Mouse (Mus musculus) induced T-regulatory cell, adult 2 months (primary cell): ENCODE measurements around the gene Bcl6b.
A peak's percentile ranks its signal among the peaks of the same experiment; 100 is the strongest.

ENCODE experiments used
- DNase-seq: peaks from one replicate; pipeline ENCODE4 v3.0.0-alpha.2; 2012; ENCODE audit warnings: low read depth

The Bcl6b gene

GRCm38 (mm10) chr11:70212896-70213295 lies 16.7 kb downstream of the Bcl6b start:
- DNase-seq: peak; percentile 78

- no peak for DNase-seq
Observed at GRCm38 (mm10) chr11:70212423-70212822, 17.2 kb downstream of the Bcl6b start, which contains the start of gene Slc16a11. Slc16a11 (plus strand) TSS chr11:70212752.

DNA sequence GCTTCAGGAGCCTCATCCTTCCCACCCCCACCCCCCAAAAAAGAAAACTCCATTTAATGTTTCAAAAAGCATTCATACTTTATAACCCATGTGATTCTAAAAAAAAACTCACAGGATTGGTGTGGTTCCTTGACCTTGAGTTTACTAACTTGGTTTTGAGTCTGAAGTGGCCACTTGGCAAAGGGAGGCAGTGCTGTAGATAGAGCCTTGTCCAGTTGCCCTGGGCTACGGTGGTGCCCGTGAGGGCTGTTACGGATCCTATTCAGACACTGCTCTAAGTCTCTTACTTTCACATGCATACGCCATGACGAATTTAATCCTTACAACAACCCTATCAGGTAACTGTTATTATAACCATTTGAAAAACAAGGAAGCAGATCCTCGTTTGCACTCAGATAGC lies 17.6 kb downstream of the Bcl6b start:
- no peak for DNase-seq

DNA sequence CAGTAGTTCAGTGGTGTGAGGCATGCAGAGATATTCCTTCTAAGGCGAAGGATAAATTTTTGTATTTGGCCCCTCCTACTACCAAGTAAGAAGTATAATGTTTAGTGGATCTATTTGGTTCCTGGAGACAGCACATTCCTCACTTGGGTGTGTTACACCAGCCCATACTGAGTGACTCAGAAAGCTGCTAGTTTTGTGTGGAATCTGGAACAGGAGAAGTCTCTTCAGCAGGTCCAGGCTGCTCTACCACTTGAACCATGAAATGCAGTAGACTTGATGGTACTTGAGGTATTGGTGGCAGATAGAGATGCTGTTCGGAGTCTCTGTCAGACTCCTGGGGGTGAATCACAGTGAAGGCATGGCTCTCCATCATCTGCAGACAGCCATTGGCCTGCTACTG lies 18.9 kb downstream of the Bcl6b start:
- DNase-seq: no peak

GRCm38 (mm10) chr11:70208778-70209388 lies 20.7 kb downstream of the Bcl6b start:
- DNase-seq: peak; percentile 35

DNA sequence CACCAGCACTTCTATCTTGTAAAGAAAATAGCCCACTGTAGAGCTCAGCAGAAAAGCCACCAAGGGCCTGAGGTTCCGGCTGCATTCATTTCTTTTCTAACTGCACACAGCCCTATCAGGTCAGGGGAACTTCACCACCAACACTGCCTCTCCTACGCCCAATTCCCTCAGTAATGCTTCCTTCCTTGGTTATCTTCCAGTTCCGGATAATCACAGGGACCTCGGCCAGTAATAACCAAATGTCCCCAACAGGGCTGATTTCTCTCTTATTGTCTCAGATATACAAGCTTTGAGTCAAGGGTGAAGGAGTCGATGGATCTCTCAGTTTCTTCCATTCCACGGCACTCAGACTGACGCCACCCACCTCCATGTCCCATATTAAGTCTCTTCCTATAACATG lies 22.3 kb downstream of the Bcl6b start:
- no peak for DNase-seq

DNA sequence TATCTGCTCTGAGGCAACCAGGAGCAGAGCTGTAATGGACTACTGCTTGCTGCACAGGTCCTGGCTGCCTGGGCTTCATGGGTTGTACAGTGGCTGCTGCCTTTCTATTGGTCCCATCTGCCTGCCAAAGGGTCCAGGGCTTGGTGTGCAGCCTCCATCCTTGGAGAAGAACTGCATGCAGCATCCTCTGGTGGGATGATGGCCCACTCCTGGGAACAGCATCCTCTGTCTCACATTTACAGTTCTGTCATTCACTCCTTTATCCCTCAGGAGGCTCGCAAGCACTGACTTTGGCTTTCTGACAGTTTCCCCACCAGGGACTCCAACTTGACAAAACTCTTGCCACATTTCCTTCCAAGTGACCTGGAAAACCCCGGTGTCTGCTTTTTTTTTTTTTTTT lies 22.8 kb downstream of the Bcl6b start:
- no peak for DNase-seq

- peak; percentile 86 for DNase-seq
Observed at GRCm38 (mm10) chr11:70201691-70202090, 27.9 kb downstream of the Bcl6b start.

DNA sequence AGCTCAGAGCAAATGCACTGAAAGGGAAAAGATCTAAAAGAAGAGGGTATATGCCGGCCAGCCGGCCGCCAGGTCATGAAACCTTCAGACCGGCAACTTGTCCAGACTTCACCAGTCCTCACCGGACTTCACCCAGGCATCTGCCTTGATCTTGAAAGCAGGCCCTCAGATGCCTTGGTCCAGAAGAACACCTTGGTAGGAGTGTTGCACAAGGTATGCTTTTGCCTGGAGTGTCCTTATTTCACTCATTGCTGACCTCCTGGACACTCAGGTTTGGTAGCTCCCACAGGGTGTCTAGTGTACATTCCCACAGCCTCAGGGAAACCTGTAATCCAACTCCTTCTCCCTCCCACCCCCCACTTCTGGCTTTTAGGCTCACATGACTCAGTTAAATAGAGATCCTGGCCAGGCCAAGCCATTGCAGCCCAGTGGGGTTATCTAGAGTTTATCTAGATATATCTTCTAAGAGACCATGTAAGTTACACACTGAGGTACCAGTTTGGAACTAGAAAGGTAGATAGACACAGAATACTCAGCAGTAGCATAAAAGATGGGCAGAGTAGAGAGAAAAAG lies 29.5 kb downstream of the Bcl6b start:
- DNase-seq: no peak

GRCm38 (mm10) chr11:70199107-70199506 lies 30.5 kb downstream of the Bcl6b start:
- no peak for DNase-seq

DNA sequence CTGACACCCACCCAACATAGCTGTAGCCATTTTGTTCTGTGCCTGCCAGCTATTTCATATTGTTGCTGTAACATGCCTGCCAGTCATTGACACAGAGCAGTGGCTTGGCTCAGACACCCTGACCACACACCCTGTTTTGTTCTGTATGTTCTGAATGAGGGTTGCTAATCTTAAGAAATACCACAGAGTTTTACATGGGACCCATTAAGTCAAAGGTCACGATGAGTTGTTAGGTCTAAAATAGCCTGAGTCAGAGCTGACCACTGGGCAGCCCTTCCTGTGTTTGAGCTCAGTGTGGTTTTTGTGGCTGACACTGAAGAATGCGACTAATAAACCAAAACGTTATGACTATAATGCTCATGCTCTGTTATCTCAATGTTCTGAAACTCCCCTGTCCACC lies 31.3 kb downstream of the Bcl6b start:
- no peak for DNase-seq

DNA sequence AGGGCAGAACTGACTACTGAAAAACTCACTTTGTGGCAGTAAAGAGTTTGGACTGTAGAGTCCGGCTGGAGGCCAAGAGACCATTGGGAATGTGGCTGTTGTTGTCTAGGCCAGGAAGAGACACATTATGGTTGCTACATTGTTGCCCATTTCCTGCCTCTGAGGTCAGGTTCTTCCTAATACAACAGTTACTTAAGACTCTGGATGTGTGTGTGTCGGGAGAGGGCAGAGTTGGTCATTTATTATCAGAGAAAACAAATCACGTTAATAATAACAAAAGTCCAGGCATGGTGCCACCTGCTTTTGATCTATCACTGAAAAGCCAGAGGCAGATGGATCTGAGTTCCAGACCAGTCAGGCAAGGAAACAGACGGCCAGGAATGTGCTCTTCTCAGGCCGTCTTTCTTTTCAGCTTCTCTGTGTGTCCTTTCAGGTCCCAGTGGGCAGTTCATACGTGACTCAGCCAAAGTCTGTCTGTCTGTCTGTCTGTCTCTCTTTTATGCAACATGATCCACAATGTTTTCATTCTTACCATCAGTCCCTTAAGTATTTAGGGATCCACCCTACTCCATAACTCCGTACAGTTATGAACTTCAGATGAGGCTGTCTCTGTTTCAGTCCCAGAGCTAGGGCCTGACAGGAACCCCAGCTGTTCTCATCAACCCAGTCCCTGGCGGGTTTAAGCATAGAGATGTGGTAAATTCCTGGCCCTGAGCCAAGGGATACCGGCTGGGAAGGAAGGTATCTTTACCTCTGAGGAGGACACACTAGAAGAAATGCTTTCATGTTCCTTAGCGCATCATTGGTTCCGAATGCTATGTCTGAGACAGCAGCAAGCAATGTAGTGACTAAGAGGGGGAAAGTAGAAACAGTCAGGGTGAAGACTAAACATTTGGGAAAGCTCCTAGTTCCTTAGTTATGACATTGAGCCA lies 36.0 kb downstream of the Bcl6b start:
- DNase-seq: no peak

GRCm38 (mm10) chr11:70192157-70192556 lies 37.4 kb downstream of the Bcl6b start:
- DNase-seq: no peak

GRCm38 (mm10) chr11:70191188-70191587 lies 38.4 kb downstream of the Bcl6b start:
- DNase-seq: no peak

GRCm38 (mm10) chr11:70189319-70190134 lies 40.1 kb downstream of the Bcl6b start:
- DNase-seq: peak; percentile 24

DNA sequence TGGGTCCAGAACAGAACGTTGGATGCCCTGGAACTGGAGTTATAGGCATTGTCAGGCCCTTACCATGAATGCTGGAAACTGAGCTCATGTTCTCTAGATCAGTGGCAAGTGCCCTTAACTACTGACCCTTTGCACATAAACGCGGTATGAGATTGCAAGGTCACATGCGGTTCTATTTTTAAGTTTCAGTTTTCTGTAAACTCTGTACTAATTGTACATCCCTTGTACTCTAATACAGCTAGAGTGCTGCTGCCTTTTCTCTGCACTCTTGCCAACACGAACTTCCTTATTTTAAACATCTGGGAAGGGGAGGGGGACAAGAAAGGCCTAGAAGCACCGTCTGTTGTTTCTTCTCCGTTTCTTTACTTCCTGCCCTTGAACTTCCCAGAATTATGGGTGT lies 44.5 kb downstream of the Bcl6b start:
- no peak for DNase-seq

DNA sequence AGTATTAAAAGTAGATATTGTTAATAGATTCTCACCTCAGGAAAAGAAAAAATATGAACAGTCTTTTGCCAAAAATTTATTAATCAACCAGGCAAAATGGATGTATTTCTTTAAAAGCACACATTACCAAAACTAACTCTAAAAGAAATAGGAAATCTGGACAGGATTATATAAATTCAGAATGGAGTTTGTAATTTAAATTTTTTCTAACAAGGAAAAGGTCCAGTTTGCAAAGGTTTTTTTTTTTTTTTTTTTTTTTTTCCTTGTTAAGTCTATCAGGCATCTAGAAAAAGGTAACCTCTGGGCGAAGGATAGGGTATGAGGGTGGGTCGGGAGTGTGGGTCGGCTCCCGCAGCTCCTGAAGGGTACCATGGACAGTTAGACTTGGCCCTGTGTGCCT lies 49.1 kb downstream of the Bcl6b start:
- DNase-seq: no peak

DNA sequence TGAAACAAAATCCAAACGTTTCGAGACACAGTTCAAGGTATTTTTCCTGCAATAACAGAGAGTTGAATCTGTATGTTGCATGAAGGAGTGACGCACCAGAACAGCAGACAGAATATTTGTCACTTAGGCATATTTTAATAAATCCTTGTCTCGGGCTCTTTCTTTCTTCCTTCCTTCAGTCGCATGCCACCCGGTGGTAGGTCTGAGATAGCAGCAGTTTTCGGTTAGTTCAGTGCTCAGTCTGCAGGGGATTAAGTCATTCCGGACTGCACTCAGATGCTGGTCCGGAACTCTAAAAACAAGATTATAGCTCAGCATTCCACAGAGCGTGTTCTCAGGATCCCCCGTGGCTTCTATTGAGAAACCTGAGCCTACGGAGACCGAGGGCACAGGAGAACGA lies 50.2 kb downstream of the Bcl6b start:
- DNase-seq: peak; percentile 31

GRCm38 (mm10) chr11:70178756-70179155 lies 50.8 kb downstream of the Bcl6b start:
- no peak for DNase-seq

DNA sequence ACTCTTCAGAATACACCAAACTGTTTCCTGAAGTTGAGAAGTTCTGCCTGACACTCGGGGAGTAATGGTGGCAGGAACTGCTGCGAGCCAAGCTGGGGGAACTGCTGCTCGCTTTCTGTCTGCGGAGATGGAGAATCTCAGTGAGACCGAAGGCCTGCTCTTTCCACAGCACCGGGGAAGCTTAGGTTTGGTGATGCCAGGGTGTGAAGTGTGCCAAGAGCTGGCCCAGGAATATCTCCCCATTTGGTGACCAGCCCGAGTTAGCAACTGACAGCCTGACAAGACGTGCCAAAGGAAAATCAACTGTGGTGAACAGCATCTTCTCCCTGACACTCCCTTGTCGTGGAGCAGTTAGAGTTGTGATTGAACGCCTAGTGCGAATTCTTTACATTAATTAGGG lies 51.3 kb downstream of the Bcl6b start:
- no peak for DNase-seq

- DNase-seq: peak; percentile 37
Observed at GRCm38 (mm10) chr11:70177647-70178046, 52.0 kb downstream of the Bcl6b start.

GRCm38 (mm10) chr11:70174491-70174890 lies 55.1 kb downstream of the Bcl6b start:
- no peak for DNase-seq
